Mouse (Mus musculus): ENCODE data around the gene Adamts8. TPM values are rescaled to one million over a fixed set of nuclear protein-coding genes. Genes with fewer than 3 reads are reported as not detected.

Adamts8 gene
- polyA plus RNA-seq, 1 experiment from 2014 or later, result 0.13 TPM

- peak; percentile 62 for ATAC-seq (ENCODE audit: insufficient read depth)
- 0 out of 2 replicates have a peak, but pooled peaks cover 3% of the 10 kb centered on the region for H3K4me1 ChIP-seq (replicated peaks)
- H3K9ac ChIP-seq, result no peak within 1 kb of the TSS
- under 1% methylated on average over 47 of the region's 47 CpGs for WGBS (ENCODE audit: insufficient replicate concordance)
- no peaks in the 10 kb centered on the region for H3K36me3 ChIP-seq (replicated peaks)
- H3K9me3 ChIP-seq (replicated peaks), result no peaks in the 10 kb centered on the region
- H3K4me3 ChIP-seq (replicated peaks), result peak within 1 kb of the TSS; percentile 34
- H3K4me2 ChIP-seq, result peak within 1 kb of the TSS; percentile 60
- peaks cover 37% of the 10 kb centered on the region for H3K27me3 ChIP-seq
- H3K27ac ChIP-seq (replicated peaks), result no peak within 1 kb of the TSS
These were observed 20.0 kb upstream of the Adamts8 start, which contains the start of gene Adamts15 for GRCm38 (mm10) chr9:30922197-30922894. Adamts15 (minus strand) TSS chr9:30922452.

- ATAC-seq (ENCODE audit: insufficient read depth), result no peak
- no peak overlapping the region for H3K4me3 ChIP-seq (replicated peaks)
- no peaks in the 10 kb centered on the region for H3K4me1 ChIP-seq (replicated peaks)
- no peaks in the 10 kb centered on the region for H3K9me3 ChIP-seq (replicated peaks)
- H3K27ac ChIP-seq (replicated peaks), result no peak overlapping the region
- WGBS (ENCODE audit: insufficient replicate concordance), result 58% methylated on average over 2 of the region's 2 CpGs
- H3K27me3 ChIP-seq, result peaks cover under 1% of the 10 kb centered on the region; the same call in 1 of the 2 replicates
- H3K4me2 ChIP-seq, result no peak overlapping the region
- H3K36me3 ChIP-seq (replicated peaks), result no peaks in the 10 kb centered on the region
- no peak overlapping the region for H3K9ac ChIP-seq
These were observed 13.6 kb upstream of the Adamts8 start for GRCm38 (mm10) chr9:30928759-30929158.

GRCm38 (mm10) chr9:30932346-30932745 is 10.0 kb upstream of the Adamts8 start:
- no peak for ATAC-seq (ENCODE audit: insufficient read depth)

GRCm38 (mm10) chr9:30934827-30935226 is 7.5 kb upstream of the Adamts8 start:
- H3K9me3 ChIP-seq (replicated peaks), result no peaks in the 10 kb centered on the region
- no peak overlapping the region for H3K4me2 ChIP-seq
- H3K4me3 ChIP-seq (replicated peaks), result no peak overlapping the region
- H3K4me1 ChIP-seq (replicated peaks), result no peaks in the 10 kb centered on the region
- ATAC-seq (ENCODE audit: insufficient read depth), result no peak
- H3K27me3 ChIP-seq, result peaks cover 5% of the 10 kb centered on the region; the same call in 1 of the 2 replicates
- no peak overlapping the region for H3K27ac ChIP-seq (replicated peaks)
- H3K9ac ChIP-seq, result no peak overlapping the region
- H3K36me3 ChIP-seq (replicated peaks), result no peaks in the 10 kb centered on the region
- WGBS (ENCODE audit: insufficient replicate concordance), result 58% methylated on average over 6 of the region's 6 CpGs

More at GRCm38 (mm10) chr9:30932346-30932745, 10.0 kb upstream of the Adamts8 start:
- Histone ChIP-seq H3K9me3 (replicated peaks) (no peaks in the 10 kb centered on the region), H3K9ac (no peak overlapping the region), H3K4me1 (replicated peaks) (no peaks in the 10 kb centered on the region), H3K36me3 (replicated peaks) (no peaks in the 10 kb centered on the region), H3K27me3 (no peaks in the 10 kb centered on the region), H3K4me3 (replicated peaks) (no peak overlapping the region), H3K27ac (replicated peaks) (no peak overlapping the region), H3K4me2 (no peak overlapping the region)
- WGBS (ENCODE audit: insufficient replicate concordance), result 60% methylated on average over 4 of the region's 4 CpGs

- H3K4me3 ChIP-seq (replicated peaks), result no peak overlapping the region
- no peak for ATAC-seq (ENCODE audit: insufficient read depth)
- no peaks in the 10 kb centered on the region for H3K9me3 ChIP-seq (replicated peaks)
- H3K27ac ChIP-seq (replicated peaks), result no peak overlapping the region
- H3K27me3 ChIP-seq, result peaks cover 25% of the 10 kb centered on the region
- no peak overlapping the region for H3K4me2 ChIP-seq
- no peaks in the 10 kb centered on the region for H3K4me1 ChIP-seq (replicated peaks)
- no peak overlapping the region for H3K9ac ChIP-seq
- WGBS (ENCODE audit: insufficient replicate concordance), result 20% methylated on average over 9 of the region's 9 CpGs
- H3K36me3 ChIP-seq (replicated peaks), result no peaks in the 10 kb centered on the region
These were observed 5.5 kb upstream of the Adamts8 start for GRCm38 (mm10) chr9:30936674-30937438.

GRCm38 (mm10) chr9:30940328-30940727 is 2.0 kb upstream of the Adamts8 start:
- Histone ChIP-seq H3K4me2 (no peak overlapping the region), H3K4me1 (replicated peaks) (no peaks in the 10 kb centered on the region), H3K4me3 (replicated peaks) (no peak overlapping the region), H3K9me3 (replicated peaks) (no peaks in the 10 kb centered on the region), H3K27ac (replicated peaks) (no peak overlapping the region), H3K9ac (no peak overlapping the region), H3K27me3 (peaks cover 60% of the 10 kb centered on the region), H3K36me3 (replicated peaks) (no peaks in the 10 kb centered on the region)
- 6% methylated on average over 6 of the region's 6 CpGs for WGBS (ENCODE audit: insufficient replicate concordance)
- ATAC-seq (ENCODE audit: insufficient read depth), result no peak

GRCm38 (mm10) chr9:30943341-30943740 is 979 bp downstream of the Adamts8 start:
- WGBS (ENCODE audit: insufficient replicate concordance), result 3% methylated on average over 14 of the region's 14 CpGs
- no peaks in the 10 kb centered on the region for H3K9me3 ChIP-seq (replicated peaks)
- no peak overlapping the region for H3K9ac ChIP-seq
- no peak for ATAC-seq (ENCODE audit: insufficient read depth)
- no peak overlapping the region for H3K27ac ChIP-seq (replicated peaks)
- peak overlapping the region; percentile 61 for H3K4me2 ChIP-seq
- no peaks in the 10 kb centered on the region for H3K36me3 ChIP-seq (replicated peaks)
- H3K4me1 ChIP-seq (replicated peaks), result no peaks in the 10 kb centered on the region
- H3K27me3 ChIP-seq, result peaks cover 68% of the 10 kb centered on the region
- peak overlapping the region; percentile 39 for H3K4me3 ChIP-seq (replicated peaks)

- Histone ChIP-seq H3K4me3 (replicated peaks) (no peak overlapping the region), H3K4me2 (no peak overlapping the region), H3K9ac (no peak overlapping the region), H3K27ac (replicated peaks) (no peak overlapping the region), H3K4me1 (replicated peaks) (no peaks in the 10 kb centered on the region), H3K36me3 (replicated peaks) (no peaks in the 10 kb centered on the region), H3K9me3 (replicated peaks) (no peaks in the 10 kb centered on the region), H3K27me3 (peaks cover 66% of the 10 kb centered on the region)
- no peak for ATAC-seq (ENCODE audit: insufficient read depth)
- WGBS (ENCODE audit: insufficient replicate concordance), result 21% methylated on average over 1 of the region's 1 CpGs
These were observed 1.9 kb downstream of the Adamts8 start for GRCm38 (mm10) chr9:30944234-30944633.

GRCm38 (mm10) chr9:30945276-30945675 is 2.9 kb downstream of the Adamts8 start:
- H3K27me3 ChIP-seq, result peaks cover 59% of the 10 kb centered on the region
- no peak for ATAC-seq (ENCODE audit: insufficient read depth)
- H3K9me3 ChIP-seq (replicated peaks), result no peaks in the 10 kb centered on the region
- H3K36me3 ChIP-seq (replicated peaks), result no peaks in the 10 kb centered on the region
- WGBS (ENCODE audit: insufficient replicate concordance), result 36% methylated on average over 1 of the region's 1 CpGs
- H3K9ac ChIP-seq, result no peak overlapping the region
- H3K4me2 ChIP-seq, result no peak overlapping the region
- no peak overlapping the region for H3K27ac ChIP-seq (replicated peaks)
- no peaks in the 10 kb centered on the region for H3K4me1 ChIP-seq (replicated peaks)
- H3K4me3 ChIP-seq (replicated peaks), result no peak overlapping the region

GRCm38 (mm10) chr9:30949422-30949821 is 7.1 kb downstream of the Adamts8 start:
- Histone ChIP-seq H3K9me3 (replicated peaks) (no peaks in the 10 kb centered on the region), H3K9ac (no peak overlapping the region), H3K4me3 (replicated peaks) (no peak overlapping the region), H3K4me2 (no peak overlapping the region), H3K27ac (replicated peaks) (no peak overlapping the region), H3K36me3 (replicated peaks) (no peaks in the 10 kb centered on the region), H3K4me1 (replicated peaks) (no peaks in the 10 kb centered on the region), H3K27me3 (peaks cover 17% of the 10 kb centered on the region)
- ATAC-seq (ENCODE audit: insufficient read depth), result no peak
- WGBS (ENCODE audit: insufficient replicate concordance), result 47% methylated on average over 3 of the region's 3 CpGs

- Histone ChIP-seq H3K27ac (replicated peaks) (no peak overlapping the region), H3K36me3 (replicated peaks) (no peaks in the 10 kb centered on the region), H3K9me3 (replicated peaks) (no peaks in the 10 kb centered on the region), H3K27me3 (peaks cover 12% of the 10 kb centered on the region), H3K4me2 (no peak overlapping the region), H3K4me3 (replicated peaks) (no peak overlapping the region), H3K9ac (no peak overlapping the region), H3K4me1 (replicated peaks) (no peaks in the 10 kb centered on the region)
- WGBS (ENCODE audit: insufficient replicate concordance), result 49% methylated on average over 4 of the region's 4 CpGs
- no peak for ATAC-seq (ENCODE audit: insufficient read depth)
These were observed 7.6 kb downstream of the Adamts8 start for GRCm38 (mm10) chr9:30949971-30950370.
